Mouse (Mus musculus): ENCODE data around the gene Pnpla2.

DNA sequence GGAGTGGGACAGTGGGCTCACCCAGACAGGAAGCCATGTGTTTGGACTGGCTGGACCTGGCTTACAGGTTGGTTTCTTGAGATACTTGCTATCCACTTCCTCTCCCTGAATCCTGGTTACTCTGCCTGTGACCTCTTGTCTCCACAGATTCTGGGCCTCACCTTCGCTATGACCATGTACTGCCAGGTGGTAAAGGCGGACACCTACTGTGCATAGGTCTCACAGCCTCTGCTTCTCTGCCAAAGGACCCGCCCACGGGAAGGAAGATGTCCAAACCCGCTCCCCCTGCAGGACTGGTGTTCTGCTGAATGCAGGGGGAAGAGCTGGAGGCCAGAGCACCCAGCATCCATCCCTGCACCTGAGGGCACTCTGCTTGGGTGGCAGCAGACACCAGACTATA is 37.7 kb downstream of the Pnpla2 start:
- no peak for TF ChIP-seq CTCF (IDR thresholded peaks at IDR 0.05; ENCODE audit: control insufficient read depth, insufficient read depth, low read length)
- TF ChIP-seq POLR2A (IDR thresholded peaks at IDR 0.05; ENCODE audit: borderline replicate concordance, control insufficient read depth, low read depth, low read length) = no peak

Measured in bone marrow, adult 2 months (tissue).